Mouse (Mus musculus): ENCODE measurements around the gene Gm4131. TPM values are rescaled to one million over a fixed set of nuclear protein-coding genes. Genes with fewer than 3 reads are reported as not detected.

Gene Gm4131
- polyA plus RNA-seq, 1 experiment from 2014 or later: not detected

- peaks cover 5% of the 10 kb centered on the region; the same call in 1 of the 2 replicates for H3K4me1 ChIP-seq
- WGBS: 84% methylated on average over 4 of the region's 4 CpGs
- no peaks in the 10 kb centered on the region for H3K27me3 ChIP-seq (replicated peaks)
- no peak overlapping the region for H3K4me2 ChIP-seq (replicated peaks)
- no peak overlapping the region for H3K9ac ChIP-seq
- H3K36me3 ChIP-seq: no peaks in the 10 kb centered on the region
- no peak overlapping the region for H3K4me3 ChIP-seq
- no peak for ATAC-seq (ENCODE audit: low FRiP score, low read depth)
- no peaks in the 10 kb centered on the region for H3K9me3 ChIP-seq
- H3K27ac ChIP-seq: no peak overlapping the region
Observed at GRCm38 (mm10) chr14:62422265-62422664, 144.5 kb downstream of the Gm4131 start.

GRCm38 (mm10) chr14:62417501-62417900, 149.2 kb downstream of the Gm4131 start:
- no peak overlapping the region for H3K27ac ChIP-seq
- no peak for ATAC-seq (ENCODE audit: low FRiP score, low read depth)

DNA sequence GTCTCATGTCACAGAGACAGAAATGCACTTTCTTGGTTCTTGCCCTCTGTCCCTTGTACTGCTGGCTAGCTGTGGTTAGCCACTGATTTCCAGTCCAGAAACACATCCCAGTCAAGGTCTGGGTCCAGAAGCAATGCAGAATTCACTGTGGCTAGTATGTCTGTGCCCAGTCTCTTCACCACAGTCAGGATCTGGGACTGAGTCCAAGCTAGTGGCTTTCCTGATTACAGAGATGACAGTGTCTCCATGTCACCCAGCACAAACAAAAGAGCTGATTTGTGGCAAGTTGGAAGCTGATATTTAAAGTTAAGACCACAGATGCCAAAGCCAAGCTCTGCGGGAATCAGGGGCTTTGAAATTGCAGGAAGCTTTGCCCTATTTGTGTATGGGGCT, 150.0 kb downstream of the Gm4131 start:
- Histone ChIP-seq H3K4me1 (peaks cover 21% of the 10 kb centered on the region; the same call in 1 of the 2 replicates), H3K4me2 (replicated peaks) (no peak overlapping the region), H3K9me3 (no peaks in the 10 kb centered on the region), H3K27ac (no peak overlapping the region), H3K9ac (no peak overlapping the region), H3K4me3 (no peak overlapping the region), H3K27me3 (replicated peaks) (no peaks in the 10 kb centered on the region), H3K36me3 (no peaks in the 10 kb centered on the region)
- ATAC-seq (ENCODE audit: low FRiP score, low read depth): peak; percentile 46
- WGBS: 43% methylated on average over 1 of the region's 1 CpGs

More at GRCm38 (mm10) chr14:62417501-62417900, 149.2 kb downstream of the Gm4131 start:
- Histone ChIP-seq H3K4me3 (no peak overlapping the region), H3K27me3 (replicated peaks) (no peaks in the 10 kb centered on the region), H3K4me2 (replicated peaks) (no peak overlapping the region), H3K4me1 (peaks cover 21% of the 10 kb centered on the region; the same call in 1 of the 2 replicates), H3K9ac (no peak overlapping the region), H3K9me3 (no peaks in the 10 kb centered on the region), H3K36me3 (no peaks in the 10 kb centered on the region)
- WGBS: 85% methylated on average over 3 of the region's 3 CpGs

GRCm38 (mm10) chr14:62416007-62416741, 150.5 kb downstream of the Gm4131 start:
- peaks cover 21% of the 10 kb centered on the region; the same call in 1 of the 2 replicates for H3K4me1 ChIP-seq
- H3K9me3 ChIP-seq: no peaks in the 10 kb centered on the region
- no peaks in the 10 kb centered on the region for H3K36me3 ChIP-seq
- H3K9ac ChIP-seq: no peak overlapping the region
- H3K27ac ChIP-seq: no peak overlapping the region
- H3K27me3 ChIP-seq (replicated peaks): no peaks in the 10 kb centered on the region
- ATAC-seq (ENCODE audit: low FRiP score, low read depth): peak; percentile 85
- 22% methylated on average over 7 of the region's 7 CpGs for WGBS
- H3K4me2 ChIP-seq (replicated peaks): peak overlapping the region; percentile 10; the same call in 1 of the 2 replicates
- no peak overlapping the region for H3K4me3 ChIP-seq

Other genes with a start within 250 kb of the Gm4131 start
- gene Gucy1b2, start 110.6 kb downstream of the Gm4131 start, polyA plus RNA-seq (2016; fragmentation: Nextera tagmentation; extraction: Ambion mirVana): 0.19 and 0.27 TPM in 2 replicates
- gene Fam124a, start 11.2 kb downstream of the Gm4131 start, polyA plus RNA-seq (2016; fragmentation: Nextera tagmentation; extraction: Ambion mirVana): 15.5 and 16.7 TPM in 2 replicates
- gene Serpine3, start 96.7 kb upstream of the Gm4131 start, polyA plus RNA-seq (2016; fragmentation: Nextera tagmentation; extraction: Ambion mirVana): not detected in 2 replicates
- gene Ints6, start 194.2 kb upstream of the Gm4131 start, polyA plus RNA-seq (2016; fragmentation: Nextera tagmentation; extraction: Ambion mirVana): 21.4 and 28.1 TPM in 2 replicates